Mouse (Mus musculus): ENCODE data around the gene D930007J09Rik. TPM values are rescaled to one million over a fixed set of nuclear protein-coding genes. Genes with fewer than 3 reads are reported as not detected.

Gene D930007J09Rik
- total and polyA plus RNA-seq, 2 experiments from 2014 or later = not detected

- TF ChIP-seq EP300 (IDR thresholded peaks at IDR 0.05; ENCODE audit: low read depth) (no peak), CTCF (IDR thresholded peaks at IDR 0.05; ENCODE audit: low read depth) (no peak)
- Histone ChIP-seq H3K27ac (ENCODE audit: low read depth) (no peak overlapping the region), H3K9ac (replicated peaks; ENCODE audit: low read depth, low read length) (no peak overlapping the region), H3K36me3 (replicated peaks; ENCODE audit: control insufficient read depth, insufficient read depth, low read length) (peaks cover 27% of the 10 kb centered on the region), H3K9me3 (replicated peaks; ENCODE audit: control insufficient read depth, low read length) (no peaks in the 10 kb centered on the region), H3K27me3 (ENCODE audit: control insufficient read depth, insufficient read depth, low read length) (no peaks in the 10 kb centered on the region), H3K4me1 (ENCODE audit: control insufficient read depth, insufficient read depth) (no peaks in the 10 kb centered on the region), H3K4me2 (ENCODE audit: low read depth, low read length) (no peak overlapping the region), H3K4me3 (ENCODE audit: low read depth, low read length) (no peak overlapping the region)
- ATAC-seq (ENCODE audit: insufficient read depth, low read depth) (no peak), DNase-seq (ENCODE audit: low spot score) (no peak)
- 88% methylated on average over 8 of the region's 8 CpGs for WGBS
Observed at GRCm38 (mm10) chr13:32825546-32825945, 22.9 kb upstream of the D930007J09Rik start.

- Histone ChIP-seq H3K9me3 (replicated peaks; ENCODE audit: control insufficient read depth, low read length) (no peaks in the 10 kb centered on the region), H3K27ac (ENCODE audit: low read depth) (no peak overlapping the region), H3K9ac (replicated peaks; ENCODE audit: low read depth, low read length) (no peak overlapping the region), H3K4me1 (ENCODE audit: control insufficient read depth, insufficient read depth) (no peaks in the 10 kb centered on the region), H3K4me3 (ENCODE audit: low read depth, low read length) (no peak overlapping the region), H3K27me3 (ENCODE audit: control insufficient read depth, insufficient read depth, low read length) (no peaks in the 10 kb centered on the region), H3K36me3 (replicated peaks; ENCODE audit: control insufficient read depth, insufficient read depth, low read length) (peaks cover 36% of the 10 kb centered on the region), H3K4me2 (ENCODE audit: low read depth, low read length) (no peak overlapping the region)
- ATAC-seq (ENCODE audit: insufficient read depth, low read depth) (no peak), DNase-seq (ENCODE audit: low spot score) (no peak)
- TF ChIP-seq CTCF (IDR thresholded peaks at IDR 0.05; ENCODE audit: low read depth) (no peak), EP300 (IDR thresholded peaks at IDR 0.05; ENCODE audit: low read depth) (no peak)
- WGBS = 79% methylated on average over 6 of the region's 6 CpGs
Observed at GRCm38 (mm10) chr13:32824377-32825330, 22.0 kb upstream of the D930007J09Rik start.

GRCm38 (mm10) chr13:32823126-32823525, 20.5 kb upstream of the D930007J09Rik start:
- 75% methylated on average over 6 of the region's 6 CpGs for WGBS
- no peak overlapping the region for H3K27ac ChIP-seq (ENCODE audit: low read depth)
- peaks cover 48% of the 10 kb centered on the region for H3K36me3 ChIP-seq (replicated peaks; ENCODE audit: control insufficient read depth, insufficient read depth, low read length)
- no peak for TF ChIP-seq CTCF (IDR thresholded peaks at IDR 0.05; ENCODE audit: low read depth)
- no peak for TF ChIP-seq EP300 (IDR thresholded peaks at IDR 0.05; ENCODE audit: low read depth)
- DNase-seq (ENCODE audit: low spot score) (no peak), ATAC-seq (ENCODE audit: insufficient read depth, low read depth) (no peak)
- H3K9ac ChIP-seq (replicated peaks; ENCODE audit: low read depth, low read length) = no peak overlapping the region
- H3K4me3 ChIP-seq (ENCODE audit: low read depth, low read length) = no peak overlapping the region
- H3K4me2 ChIP-seq (ENCODE audit: low read depth, low read length) = no peak overlapping the region
- no peaks in the 10 kb centered on the region for H3K27me3 ChIP-seq (ENCODE audit: control insufficient read depth, insufficient read depth, low read length)
- H3K9me3 ChIP-seq (replicated peaks; ENCODE audit: control insufficient read depth, low read length) = no peaks in the 10 kb centered on the region
- no peaks in the 10 kb centered on the region for H3K4me1 ChIP-seq (ENCODE audit: control insufficient read depth, insufficient read depth)

GRCm38 (mm10) chr13:32821671-32822070, 19.0 kb upstream of the D930007J09Rik start:
- H3K36me3 ChIP-seq (replicated peaks; ENCODE audit: control insufficient read depth, insufficient read depth, low read length) = peaks cover 59% of the 10 kb centered on the region
- H3K9me3 ChIP-seq (replicated peaks; ENCODE audit: control insufficient read depth, low read length) = no peaks in the 10 kb centered on the region
- TF ChIP-seq EP300 (IDR thresholded peaks at IDR 0.05; ENCODE audit: low read depth) = no peak
- TF ChIP-seq CTCF (IDR thresholded peaks at IDR 0.05; ENCODE audit: low read depth) = no peak
- H3K4me3 ChIP-seq (ENCODE audit: low read depth, low read length) = no peak overlapping the region
- no peak overlapping the region for H3K27ac ChIP-seq (ENCODE audit: low read depth)
- H3K27me3 ChIP-seq (ENCODE audit: control insufficient read depth, insufficient read depth, low read length) = no peaks in the 10 kb centered on the region
- H3K4me2 ChIP-seq (ENCODE audit: low read depth, low read length) = no peak overlapping the region
- ATAC-seq (ENCODE audit: insufficient read depth, low read depth) (no peak), DNase-seq (ENCODE audit: low spot score) (no peak)
- H3K4me1 ChIP-seq (ENCODE audit: control insufficient read depth, insufficient read depth) = no peaks in the 10 kb centered on the region
- over 99% methylated on average over 4 of the region's 4 CpGs for WGBS
- no peak overlapping the region for H3K9ac ChIP-seq (replicated peaks; ENCODE audit: low read depth, low read length)

- no peak for TF ChIP-seq EP300 (IDR thresholded peaks at IDR 0.05; ENCODE audit: low read depth)
- no peak for TF ChIP-seq CTCF (IDR thresholded peaks at IDR 0.05; ENCODE audit: low read depth)
- Histone ChIP-seq H3K36me3 (replicated peaks; ENCODE audit: control insufficient read depth, insufficient read depth, low read length) (peaks cover 75% of the 10 kb centered on the region), H3K9ac (replicated peaks; ENCODE audit: low read depth, low read length) (no peak overlapping the region), H3K4me1 (ENCODE audit: control insufficient read depth, insufficient read depth) (no peaks in the 10 kb centered on the region), H3K4me2 (ENCODE audit: low read depth, low read length) (no peak overlapping the region), H3K4me3 (ENCODE audit: low read depth, low read length) (no peak overlapping the region), H3K27me3 (ENCODE audit: control insufficient read depth, insufficient read depth, low read length) (no peaks in the 10 kb centered on the region), H3K27ac (ENCODE audit: low read depth) (no peak overlapping the region), H3K9me3 (replicated peaks; ENCODE audit: control insufficient read depth, low read length) (no peaks in the 10 kb centered on the region)
- DNase-seq (ENCODE audit: low spot score) (no peak), ATAC-seq (ENCODE audit: insufficient read depth, low read depth) (no peak)
- 90% methylated on average over 5 of the region's 5 CpGs for WGBS
Observed at GRCm38 (mm10) chr13:32819926-32820325, 17.3 kb upstream of the D930007J09Rik start.

Measured in heart, postnatal 0 days (tissue).